Mouse (Mus musculus) right cerebral cortex, postnatal 25 days (tissue): ENCODE data around the gene Trpm3.

Experiments
- DNase-seq: peaks from one replicate; pipeline ENCODE4 v3.0.0; 2022

Gene Trpm3

DNA sequence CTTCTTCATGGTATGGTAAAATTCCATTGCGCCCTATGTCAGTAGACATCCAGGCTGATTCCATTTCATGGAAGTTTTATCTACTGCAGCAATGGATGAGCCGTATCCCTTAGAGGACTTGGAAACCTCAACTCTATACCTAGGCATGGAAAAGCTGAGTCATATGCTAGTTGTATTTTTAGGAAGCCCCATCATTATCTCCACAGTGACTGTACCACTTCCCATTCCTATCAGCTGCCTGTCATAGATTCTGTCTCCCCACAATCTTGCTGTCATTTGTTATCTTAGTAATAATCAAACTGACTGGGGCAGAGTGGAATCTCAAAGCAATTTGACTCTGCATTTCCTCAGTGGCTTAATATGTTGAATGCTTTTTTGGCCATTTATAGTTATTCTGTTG is 169.2 kb downstream of the Trpm3 start:
- no peak for DNase-seq

DNA sequence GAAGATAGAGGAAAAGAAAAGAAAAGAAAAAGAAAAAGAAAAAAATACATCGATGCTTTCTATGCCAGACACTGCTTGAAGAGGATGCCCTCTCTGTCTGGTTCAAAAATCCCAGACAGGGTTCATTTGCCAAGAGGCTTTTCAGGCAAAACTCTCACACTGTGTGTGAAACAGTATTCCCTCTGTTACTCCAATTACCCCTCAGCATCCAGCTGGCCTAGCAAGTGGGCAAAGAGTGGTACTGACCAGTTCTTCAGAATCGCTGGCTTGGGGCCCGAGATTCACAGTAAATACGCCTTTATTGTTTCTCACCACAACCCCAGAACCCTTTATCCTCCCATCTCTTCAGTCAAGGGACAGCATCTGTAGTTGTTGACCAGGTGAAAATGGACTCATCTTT is 178.5 kb downstream of the Trpm3 start:
- DNase-seq = no peak

DNA sequence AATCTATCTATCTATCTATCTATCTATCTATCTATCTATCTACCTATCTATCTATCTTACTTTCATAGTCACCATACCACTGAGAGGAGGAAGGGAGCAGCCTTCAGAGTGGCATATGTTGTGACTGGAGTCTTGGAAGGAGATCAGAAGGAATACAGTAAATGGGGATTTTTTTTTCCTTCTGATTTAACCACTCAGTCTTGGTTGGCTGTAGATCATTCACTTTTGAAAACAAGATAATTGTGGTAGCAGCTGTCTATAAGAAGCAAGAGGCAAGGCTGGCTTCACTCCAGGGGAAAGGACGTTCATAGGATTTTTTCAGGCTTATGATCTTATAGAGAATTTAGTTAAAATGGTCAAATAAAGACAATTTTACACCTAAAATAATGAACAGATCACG is 188.0 kb downstream of the Trpm3 start:
- DNase-seq = no peak

DNA sequence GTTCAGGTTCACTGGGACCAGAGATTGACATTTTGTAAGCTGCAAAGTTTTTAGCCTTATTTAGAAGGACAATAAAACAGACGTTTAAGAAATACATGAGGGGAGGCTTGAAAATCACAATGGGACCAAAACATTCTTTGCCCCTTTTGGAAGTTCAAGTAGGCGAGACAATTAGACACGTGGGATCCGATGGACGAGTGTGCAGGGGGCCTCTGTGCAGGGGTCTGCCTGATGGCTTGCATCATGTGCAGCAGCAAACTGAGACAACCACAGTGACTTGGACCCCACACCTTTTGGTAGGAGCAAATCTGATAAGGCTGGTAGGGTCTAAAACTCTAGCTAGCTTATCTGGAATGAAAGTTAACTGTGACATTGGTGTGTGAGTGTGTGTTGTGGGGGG is 188.4 kb downstream of the Trpm3 start:
- DNase-seq = no peak

DNA sequence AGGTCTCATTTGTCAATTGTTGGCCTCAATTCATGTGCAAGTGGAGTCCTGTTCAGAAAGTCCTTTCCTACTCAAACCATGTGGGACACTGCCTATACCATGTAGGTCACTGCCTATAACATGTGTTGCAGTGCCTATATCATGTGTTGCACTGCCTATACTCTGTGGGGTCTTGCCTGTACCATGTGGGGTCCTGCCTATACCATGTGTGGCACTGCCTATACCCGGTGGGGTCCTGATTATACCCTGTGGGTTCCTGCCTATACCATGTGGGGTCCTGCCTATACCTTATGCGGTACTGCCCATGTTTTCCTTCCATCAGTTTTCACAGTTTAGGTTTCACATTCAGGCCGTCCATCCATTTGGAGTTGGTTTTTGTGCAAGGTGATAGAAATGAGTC is 197.4 kb downstream of the Trpm3 start:
- DNase-seq = no peak

DNA sequence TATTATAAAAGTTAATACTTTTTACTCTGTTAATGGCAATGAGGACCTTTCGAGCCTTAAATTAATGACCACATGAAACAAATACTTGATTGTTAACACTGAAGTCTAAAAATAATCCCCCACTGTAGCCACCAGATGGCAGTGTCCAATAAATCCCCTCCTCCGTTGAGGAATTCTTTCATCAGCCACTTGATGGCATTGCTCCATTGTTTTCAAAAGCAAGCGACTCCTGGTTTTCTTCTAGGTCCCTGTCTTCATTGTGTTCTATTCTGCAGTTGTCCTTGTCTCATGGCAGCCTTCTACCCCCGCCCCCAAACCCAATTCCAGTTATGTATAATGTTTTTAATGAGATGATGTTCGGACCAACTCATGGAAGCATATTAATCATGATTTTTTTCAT is 198.6 kb downstream of the Trpm3 start:
- peak; percentile 17 for DNase-seq

DNA sequence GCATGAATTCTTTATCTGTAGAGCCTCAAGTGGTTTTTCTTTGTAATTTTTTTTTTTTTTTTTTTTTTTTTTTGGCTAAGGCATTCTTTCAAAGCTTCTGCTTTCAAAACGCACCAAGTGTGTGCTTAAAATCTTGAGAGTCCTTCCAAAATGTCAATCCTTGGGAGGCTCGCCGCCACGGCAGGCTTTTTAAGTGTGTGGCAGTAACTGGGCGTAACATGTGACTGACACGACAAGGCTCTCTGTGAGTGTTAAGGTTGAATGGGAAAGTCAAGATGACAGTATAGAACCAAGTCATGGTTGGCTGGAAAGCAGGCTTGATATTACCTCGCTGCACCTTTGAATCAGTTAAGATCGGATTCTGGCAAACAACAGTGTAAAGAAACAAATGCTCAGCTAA is 200.1 kb downstream of the Trpm3 start:
- no peak for DNase-seq

DNA sequence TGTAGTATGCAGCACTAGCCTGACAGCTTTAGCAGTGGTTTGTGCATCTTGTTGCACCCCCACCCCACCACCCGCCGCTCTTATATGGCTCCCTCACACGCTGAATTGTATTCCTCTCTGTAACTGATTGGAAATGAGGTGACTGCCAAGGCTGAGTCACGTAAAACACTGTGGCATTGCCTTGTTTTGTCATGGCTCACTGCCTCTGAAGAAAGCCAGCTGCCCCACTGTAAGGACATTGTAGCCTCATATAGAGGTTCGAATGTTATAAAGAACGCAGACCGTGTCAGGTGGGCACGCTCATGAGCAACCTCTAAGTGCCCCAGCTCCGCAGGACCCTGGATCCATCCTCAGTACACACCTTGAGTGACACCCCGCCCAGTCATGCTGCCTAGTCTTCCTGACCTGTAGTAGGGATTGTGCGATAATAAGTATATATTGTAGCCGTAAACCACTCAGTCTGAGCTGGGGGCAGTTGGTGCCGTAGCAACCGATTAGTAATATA is 215.2 kb downstream of the Trpm3 start:
- peak; percentile 8 for DNase-seq

DNA sequence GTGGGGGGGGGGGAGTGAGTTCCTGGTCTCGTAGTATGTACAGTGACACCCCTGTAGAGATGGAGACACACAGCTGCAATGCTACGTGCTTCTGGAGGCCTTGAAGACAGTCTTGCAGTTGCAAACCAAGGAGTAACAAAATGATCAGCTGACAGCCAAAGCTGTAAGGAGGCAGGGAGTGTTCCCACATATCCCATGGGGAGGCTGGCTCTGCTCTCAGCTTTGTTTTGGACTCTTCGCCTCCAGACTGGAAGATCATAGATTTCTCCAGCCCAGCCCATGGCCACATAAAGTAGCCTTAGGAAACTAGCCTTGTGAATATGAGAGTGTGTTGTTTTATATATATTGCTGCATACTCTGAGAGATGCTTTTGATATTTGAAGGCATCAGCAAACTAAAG is 248.0 kb downstream of the Trpm3 start:
- DNase-seq = no peak

DNA sequence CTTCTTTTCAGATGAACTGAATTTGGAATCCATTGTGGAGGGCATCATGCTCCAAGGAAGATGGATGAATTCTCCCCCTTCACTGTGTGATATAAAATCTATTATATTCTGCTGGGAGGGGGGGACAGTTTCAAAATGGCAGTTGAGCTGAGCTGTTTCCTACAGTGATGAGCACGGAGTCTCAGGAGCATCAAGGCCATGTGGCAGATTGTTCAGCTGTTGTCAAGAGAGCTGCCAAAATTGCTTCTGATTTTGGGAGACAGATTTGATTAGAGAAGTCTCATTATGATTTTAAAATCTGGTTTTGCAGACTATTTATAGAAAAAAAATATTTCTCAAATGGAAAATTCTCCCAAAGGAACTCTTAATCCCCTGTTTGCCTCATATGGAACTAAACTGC is 255.9 kb downstream of the Trpm3 start:
- DNase-seq = no peak

DNA sequence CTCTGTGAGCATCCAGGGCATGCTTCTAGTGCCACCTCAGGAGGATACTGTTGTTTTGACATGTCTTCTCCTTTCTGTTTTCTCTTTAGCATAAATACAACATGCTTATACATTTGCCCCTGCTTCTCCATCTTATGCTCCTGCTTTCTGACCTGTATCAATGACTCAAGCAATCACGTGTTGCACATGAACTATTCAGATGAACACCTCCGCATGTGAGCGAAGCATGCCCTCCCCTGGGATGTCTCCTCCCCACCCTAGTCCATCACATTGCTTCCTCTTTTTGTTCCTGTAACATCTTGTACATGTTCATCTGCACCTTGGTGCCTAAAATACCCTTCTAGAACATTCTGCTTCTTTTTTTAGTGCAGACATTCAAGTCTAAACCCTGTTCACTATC is 265.2 kb downstream of the Trpm3 start:
- DNase-seq = no peak

DNA sequence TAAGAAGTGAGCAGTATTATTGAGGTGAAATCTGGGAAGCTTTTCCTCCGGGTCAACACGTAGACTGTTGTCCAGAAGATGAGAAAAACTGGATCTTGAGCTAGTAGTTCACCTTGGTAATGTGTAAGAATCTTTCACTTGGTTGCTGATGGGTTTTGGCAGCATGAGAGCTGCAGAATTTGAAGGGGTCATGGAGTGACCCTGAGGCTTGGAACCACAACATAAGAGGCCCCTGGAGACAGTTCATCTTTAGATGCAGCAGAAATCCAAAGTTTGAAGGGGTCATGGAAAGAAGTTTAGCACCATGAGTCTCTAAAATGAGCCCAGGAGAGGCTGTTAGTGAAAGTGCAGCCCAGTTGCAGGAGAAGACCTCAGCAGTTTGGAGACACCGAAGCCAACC is 279.4 kb downstream of the Trpm3 start:
- DNase-seq = no peak

DNA sequence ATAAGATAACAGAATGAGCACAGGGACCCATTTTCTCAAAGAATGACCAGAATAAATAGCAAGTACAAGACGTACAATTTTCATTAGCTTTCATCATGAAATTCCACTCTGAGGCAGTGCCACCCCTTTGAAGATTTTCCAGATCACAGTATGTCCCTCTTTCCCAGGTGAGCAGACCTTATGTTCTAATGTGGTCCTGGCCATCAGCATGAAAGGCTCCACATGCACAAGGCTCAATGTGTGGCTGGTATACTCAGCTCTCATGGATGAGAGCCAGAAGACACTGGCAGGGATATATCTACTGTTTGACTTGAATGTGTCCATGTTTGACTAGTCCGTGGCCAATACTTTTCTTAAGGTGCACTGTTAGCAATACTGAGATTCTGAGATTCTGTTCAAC is 298.4 kb downstream of the Trpm3 start:
- DNase-seq = no peak

DNA sequence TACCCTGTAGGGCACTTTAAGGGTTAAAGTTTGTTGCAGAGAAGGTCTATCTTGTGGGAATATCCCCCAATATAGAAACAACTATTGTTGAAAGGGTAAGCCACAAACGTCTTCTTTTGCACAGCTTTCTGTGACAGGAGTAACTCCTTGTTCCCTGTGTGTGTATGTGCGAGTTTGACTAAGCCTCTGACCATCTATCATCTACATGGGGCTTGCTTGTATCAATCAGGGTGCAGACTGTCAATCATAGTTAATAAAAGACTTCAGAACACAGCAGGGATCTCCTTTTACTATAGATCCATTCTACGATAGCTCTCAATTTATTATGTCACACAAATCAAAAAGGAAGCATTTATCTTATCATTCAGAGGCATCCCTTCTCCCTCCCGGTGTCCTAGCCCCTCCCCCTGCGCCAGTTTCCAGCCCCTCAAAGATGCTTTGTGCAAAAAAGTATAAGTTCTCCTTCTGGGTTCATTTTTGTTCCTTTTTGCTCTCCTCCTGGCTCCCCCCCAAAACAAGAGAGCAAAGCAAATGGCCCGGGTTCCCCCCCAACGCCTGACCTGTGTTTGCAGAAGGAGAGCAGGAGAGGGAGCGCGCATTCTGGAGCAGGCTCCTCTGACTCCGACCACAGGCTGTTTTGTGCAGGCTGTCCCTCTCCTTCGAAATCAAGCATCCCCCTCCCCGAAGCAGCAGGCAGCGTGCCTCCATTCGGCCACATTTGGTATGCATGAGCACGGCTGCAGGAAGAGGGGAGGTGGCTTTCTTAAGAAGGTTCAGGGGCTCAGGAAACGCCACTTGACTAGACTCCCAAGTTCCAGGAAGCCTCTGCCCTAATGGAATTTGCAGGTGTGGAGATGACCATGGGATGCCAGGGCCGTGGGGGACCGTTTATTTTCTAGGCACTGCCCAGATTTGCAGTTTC is 308.8 kb downstream of the Trpm3 start:
- peak; percentile 23 for DNase-seq

DNA sequence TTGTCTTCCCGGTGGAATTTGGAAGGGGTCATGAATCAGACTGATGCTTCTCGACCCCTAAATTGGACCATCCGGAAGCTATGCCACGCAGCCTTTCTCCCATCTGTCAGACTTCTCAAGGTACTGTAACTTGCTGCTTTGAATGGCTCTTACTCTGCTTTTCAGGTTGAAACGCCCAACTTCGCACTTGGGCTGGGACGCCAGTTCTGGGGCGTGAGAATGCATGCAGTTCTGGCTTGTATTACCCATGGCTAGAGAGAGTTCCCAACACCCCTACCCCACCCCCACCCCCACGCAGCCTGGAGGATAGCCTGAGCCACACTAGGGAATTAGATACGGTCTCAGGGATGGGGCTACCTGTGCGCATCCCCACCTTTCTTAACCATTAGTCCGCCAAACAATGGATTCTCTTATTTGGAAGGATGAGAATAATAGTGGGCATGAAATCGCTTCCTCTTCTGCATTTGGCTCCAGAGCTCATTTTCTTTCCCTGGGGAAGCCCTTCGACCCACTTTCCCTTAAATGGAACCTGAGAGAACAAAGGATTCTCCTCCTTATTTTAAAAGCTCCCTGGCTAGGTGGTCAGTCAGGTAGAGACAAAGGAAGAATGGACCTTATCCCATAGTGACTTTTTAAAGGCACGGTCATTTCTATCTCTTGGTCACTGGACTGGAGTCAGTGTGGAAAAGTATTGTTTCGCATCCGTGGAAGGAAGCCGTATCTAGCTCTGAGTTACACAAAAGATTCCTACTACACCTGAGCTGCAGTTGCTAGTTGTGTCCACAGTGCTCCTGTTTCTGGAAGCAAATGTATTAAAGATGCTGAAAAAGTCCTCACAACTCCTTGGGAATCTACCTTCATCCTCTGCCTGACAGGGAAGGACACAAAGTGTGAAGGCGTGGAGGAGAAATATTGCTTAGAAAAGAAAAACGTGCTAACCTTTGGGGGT is 309.8 kb downstream of the Trpm3 start:
- no peak for DNase-seq

DNA sequence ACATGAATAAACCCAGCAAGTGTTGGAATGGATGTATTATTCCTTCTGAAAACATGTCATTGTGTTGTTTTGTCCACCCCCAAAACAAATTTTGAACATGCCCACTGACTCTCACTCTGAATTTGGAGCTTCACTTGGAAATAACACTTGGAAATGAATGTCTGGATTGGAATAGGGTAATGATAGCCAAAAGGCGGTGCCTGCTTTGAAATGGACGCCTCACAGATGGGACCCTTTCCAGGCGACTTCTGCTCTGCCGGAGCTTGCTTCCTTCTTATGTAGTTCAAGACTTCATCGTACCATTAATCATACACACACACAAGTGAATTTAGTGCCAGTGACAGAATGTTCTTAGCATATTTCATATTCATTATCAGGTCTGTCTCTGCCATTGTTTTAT is 312.4 kb downstream of the Trpm3 start:
- no peak for DNase-seq

DNA sequence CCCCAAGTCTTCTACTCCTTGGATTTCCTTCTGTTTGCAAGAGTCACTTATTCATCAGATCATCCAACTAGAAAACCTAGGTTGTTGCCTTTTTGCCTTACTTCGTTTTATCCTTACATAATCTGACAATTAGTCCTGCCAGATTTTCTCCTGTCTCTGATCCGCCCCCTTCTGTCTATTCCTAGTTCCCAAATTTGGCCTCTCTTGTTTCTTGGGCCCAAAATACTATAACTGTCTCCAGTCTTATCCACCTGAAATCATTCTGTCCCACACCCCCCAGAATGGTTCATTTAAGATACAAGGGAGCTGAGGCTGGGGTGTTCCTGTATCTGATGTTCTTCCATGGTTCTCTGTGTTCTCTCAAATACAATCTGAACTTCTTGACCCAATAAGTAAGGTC is 318.1 kb downstream of the Trpm3 start:
- no peak for DNase-seq

DNA sequence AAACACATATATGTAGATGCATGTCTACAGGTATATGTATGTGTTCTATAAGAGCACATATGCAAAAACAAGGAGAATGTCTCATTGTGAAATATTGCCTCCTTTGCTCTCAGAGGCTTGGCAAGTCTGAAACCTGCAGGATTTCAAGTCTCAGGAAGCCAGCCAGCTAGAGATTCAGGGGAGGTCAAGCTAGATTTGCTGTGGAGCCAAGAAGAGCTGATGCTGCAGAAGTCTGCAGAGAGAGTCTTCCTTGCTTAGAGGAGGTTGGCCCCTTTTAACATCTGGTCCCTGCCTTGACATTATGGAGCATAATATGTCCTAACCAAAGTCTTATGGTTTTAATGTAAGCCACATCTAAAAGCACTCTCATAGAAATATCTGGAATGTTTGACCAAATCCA is 323.2 kb downstream of the Trpm3 start:
- DNase-seq = no peak

DNA sequence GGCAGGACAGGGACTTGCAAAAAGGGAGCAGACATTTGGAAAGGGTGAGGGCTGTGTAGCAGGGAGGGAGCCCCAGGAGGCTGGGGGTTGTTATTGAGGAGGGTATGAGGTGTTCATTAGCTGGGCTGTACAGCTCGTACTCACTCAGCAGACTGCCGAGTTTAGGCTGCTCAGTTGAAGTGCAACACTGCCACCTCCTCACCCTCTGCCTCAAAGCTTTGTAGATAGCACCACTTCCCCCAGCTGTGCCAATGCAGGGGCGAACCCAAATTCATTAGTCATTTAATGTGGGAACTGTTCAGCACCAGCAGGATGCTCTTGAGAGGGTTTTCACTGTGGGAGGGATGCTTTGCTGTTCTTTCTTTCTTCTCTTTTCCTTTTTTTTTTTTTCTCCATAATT is 324.7 kb downstream of the Trpm3 start:
- DNase-seq = peak; percentile 70

DNA sequence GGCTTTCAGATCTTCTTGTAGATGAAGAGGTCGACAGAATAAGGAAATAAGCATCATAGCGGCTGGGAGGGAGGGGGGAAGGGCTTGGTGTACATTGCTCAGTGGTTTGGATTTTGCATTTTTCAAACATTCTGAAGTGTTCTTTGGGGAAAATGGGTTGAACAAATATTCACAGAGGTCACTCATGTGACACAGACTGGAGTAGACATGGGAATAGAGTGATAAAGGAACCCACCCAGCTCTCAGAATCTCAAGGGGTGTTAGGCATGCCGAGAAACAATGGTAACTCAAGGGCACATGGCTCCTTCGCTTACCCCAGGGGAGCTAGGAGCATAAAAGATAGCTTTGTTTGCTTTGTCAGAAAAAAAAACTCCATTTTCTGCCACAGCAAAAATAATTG is 330.8 kb downstream of the Trpm3 start:
- no peak for DNase-seq

DNA sequence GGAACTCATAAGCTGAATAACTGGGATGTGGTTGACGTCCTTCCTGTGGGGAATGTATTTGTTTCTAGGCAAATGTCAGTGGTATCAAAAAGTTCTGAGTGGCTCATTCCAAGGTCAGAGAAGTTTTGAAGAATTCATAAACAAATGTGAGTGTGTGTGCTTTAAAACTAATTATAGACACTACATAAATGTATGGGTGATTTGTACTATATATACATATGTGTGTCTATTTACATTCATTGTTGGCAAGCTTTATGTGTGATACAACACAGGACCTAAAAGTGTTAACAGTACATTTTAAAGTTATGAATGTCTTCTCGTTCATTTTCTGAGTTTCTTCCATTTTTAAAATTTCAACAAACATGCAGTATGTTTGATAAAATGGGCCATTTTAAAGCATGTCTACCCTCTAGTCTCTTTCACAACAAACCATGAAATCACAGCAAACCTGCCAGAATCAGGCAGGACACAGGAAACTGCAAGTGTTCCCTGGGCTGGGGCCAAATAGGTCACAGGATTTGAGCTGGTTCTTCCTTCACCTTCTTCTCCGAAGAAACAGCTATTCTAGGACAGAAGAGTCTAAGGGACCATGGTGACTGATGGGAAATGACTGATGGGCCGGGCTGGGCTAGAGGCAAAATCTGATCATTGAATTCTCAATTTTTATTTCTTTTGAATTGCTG is 334.3 kb downstream of the Trpm3 start:
- DNase-seq = no peak

DNA sequence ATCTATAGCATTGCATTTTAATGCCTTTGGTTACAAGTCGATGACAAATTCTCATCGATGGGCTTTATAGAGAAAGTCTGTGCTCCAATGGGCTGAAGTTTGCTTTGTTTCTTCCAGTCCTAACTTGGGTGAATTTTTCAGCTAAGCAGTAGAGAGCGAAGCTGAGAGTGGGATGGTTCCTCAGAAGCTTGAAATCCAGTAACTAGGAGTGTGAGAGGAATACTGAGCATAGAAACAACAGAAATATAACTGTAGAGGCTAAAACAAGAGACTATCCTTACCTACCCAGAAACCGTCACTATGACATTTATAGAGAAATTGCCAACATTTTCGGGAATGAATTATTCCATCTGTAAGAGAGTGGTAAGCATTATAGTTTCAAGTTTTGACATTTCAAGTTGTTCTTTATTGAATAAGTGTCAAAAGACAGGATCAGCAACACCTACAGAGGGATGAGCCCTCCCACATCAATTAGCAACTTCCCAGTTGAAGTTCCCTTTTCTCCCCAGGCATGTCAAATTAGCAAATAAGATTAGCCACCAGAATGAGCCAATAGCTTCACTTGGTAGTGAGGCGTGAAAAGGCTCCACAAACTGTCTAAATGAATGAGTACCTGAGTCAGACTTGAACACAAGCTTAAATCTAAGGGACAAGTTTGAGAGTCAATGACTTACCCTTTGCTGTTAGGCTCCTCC is 339.6 kb downstream of the Trpm3 start:
- DNase-seq = no peak

DNA sequence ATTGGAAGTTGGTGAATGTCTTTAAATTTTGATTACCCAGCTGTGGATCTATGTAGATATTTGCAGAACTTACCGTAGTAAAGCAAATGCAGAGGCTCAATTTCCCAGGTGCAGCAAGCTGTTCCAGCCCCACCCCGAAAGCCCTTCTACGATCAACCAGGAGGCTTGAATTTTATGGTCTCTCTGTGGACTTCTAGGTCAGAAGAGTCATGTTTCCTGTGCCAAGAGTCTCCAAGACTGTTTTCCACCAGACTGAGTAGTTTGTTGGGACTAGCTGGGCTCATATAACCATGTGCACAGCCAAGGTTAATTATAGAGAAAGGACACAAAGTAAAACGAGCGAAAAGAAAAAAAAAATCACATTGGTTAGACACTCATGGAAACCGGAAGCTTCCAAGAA is 364.6 kb downstream of the Trpm3 start:
- DNase-seq = no peak
